Mouse (Mus musculus) induced T-regulatory cell, adult 2 months (primary cell): ENCODE data around the gene Sac3d1.
"Not testable (repeated sequence)": the region's sequence is repeated elsewhere in the genome, so short reads cannot be mapped to it uniquely, and the experiment has no call there.

Source experiments
- DNase-seq: peaks from one replicate; pipeline ENCODE4 v3.0.0-alpha.2; 2012; ENCODE audit warnings: low read depth

Gene Sac3d1

DNA sequence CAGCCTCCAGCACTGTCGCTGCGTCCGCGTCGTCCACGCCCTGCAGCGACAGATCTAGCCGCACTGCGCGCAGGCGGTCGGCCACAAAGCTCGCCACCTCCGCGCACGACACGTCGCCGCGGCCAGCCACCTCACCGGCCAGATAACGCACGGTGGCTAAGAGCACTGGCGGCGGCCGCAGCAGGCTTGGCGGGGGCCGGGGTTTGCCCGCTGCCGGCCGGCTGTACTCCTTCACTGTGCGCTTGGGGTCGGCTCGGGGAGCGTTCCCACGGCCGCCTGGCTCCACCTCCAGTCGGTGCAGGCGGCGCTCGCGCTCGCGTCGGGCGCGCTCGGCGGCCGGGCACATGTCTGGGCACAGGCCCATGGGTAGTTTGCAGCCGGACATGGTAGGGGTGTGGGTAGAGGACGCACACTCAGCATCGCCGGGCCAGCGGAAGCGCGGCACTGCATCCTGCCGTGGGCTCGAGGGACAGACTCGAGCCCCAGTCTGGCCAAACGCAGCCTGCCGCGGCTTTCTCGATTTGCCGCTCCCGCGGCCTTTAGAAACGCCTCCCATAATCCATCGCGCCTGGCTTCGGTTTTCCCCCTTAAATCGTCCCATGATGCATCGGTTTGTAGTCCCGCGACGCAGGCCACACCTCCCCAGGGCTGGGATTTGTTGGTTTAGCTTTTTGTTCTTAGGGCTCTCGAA, at the start of gene Sac3d1:
Gene Sac3d1, minus strand, starts transcription at position 665 of the 691 bp plus-strand sequence.
- DNase-seq: peak; percentile 96

DNA sequence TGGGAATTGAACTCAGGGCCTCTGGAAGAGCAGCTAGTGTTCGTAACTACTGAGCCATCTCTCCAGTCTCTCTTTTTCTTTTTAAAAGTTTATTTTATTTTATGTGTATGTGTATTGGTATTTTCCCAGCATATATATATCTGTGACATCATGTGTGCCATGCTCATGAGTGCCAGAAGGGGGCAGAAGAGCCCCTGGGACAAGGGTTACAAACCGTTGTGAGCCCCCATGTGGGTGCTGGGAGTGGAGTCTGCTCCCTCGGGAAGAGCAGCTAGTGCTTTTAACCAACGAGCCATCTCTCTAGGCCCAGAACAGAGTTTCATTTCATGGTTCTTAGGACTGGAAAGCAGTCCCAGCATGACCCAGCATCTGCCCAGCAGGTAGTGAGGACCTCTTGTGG, 48.3 kb upstream of the Sac3d1 start:
- DNase-seq: no peak

DNA sequence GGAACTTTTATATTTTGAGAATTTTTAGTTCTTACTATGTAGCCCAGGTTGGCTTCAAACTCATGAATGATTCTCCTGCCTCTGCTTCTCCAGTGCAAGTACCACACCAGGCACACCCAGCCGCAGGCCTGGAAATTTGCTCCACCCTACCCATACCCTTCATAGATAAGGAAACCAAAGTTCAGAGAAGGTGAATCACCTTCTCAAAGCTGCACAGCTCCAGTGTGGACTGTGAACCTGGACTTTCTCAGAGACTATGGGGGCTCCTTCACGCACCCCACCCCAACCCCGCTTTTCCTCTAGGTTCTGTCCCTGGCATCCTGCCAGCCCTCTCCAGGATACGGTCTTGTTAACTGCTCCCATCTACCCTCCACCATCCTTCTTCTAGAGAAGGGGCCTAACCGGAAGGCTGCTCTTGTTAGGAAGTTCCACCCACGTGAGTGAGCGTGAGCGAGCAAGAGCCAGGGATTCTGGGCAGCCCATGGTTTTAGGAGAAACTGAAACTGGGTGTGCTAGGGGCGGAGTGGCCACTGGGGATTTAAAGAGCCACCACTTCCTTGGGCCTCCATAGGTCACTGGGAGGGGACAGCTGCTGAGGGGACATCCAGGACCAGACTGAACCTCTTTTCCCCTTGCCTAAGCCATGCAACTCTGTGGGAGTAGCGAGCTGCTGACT, 45.6 kb upstream of the Sac3d1 start:
- no peak for DNase-seq

DNA sequence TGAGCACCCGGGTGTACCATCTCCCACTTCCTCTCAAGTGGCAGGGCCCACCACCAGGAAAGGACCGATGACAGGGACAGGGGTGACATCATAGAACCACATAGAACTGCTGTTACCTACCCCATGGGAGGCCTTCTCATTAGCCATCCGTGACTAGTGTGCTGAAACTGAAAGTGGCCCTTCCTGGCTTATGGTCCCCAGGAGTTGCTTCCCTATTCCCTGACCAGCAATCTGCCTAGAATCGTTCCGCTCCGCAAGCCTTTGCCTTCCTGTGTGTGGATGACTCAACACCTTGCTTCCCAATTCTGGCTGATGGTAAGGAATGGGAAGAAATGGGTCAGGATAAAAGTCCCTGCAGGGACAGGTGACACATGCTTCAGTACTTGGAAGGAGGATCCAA, 38.8 kb upstream of the Sac3d1 start:
- no peak for DNase-seq

DNA sequence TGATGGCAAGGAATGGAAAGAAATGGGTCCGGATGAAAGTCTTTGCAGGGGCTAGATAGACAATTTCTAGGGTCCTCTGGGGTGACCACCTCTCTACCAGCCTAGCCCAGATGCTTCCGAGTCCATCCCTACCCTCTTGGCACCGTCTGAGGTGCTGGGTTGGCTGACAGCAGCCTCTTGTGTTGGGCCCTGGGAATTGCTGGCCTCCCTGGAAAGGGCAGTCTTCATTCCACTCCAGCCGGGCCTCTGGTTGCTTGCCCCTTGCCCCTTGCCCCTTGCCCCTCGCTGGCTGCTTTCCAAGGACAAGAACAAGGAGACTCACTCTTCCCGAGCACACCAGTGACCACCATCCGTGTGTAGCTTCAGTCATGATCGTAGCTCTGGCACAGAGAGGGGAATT, 37.9 kb upstream of the Sac3d1 start:
- no peak for DNase-seq

DNA sequence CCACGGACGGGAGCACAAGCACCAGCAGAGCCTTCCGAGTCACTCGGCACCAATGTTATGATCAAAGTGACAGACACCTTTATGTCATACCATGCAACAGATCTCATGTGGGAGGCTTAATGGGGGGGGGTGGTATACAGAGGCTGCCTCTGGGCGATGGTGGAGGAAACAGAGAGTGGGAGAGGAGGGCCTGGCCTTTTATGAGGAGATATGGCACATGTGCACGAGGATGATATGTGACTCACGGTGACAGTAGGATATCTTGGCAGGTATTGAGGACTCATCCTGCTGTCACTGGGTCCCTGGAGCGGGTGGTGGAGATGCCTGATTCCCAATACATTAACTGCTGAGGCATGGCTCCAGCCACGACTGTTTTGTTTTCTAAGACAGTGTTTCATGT, 36.7 kb upstream of the Sac3d1 start:
- DNase-seq: no peak

DNA sequence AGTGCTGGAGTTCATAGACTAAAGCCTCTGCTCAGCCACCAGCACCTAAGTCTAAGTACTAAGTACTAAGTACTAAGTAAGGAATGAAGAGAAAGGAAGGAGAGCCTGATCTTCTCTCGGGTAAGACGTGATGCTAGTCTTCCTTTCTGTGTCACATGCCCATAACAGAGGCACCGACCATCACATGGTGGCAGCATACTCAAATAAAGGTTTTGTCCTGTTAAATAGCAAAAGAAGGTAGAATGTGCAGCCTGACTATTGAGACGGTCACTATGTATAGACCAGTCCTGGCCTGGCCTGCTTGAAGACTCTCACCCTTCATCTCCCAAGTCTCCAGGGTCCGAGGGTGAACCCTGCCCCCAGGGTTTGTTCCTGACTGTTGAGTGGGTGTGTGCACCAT, 26.4 kb upstream of the Sac3d1 start:
- DNase-seq: no peak

DNA sequence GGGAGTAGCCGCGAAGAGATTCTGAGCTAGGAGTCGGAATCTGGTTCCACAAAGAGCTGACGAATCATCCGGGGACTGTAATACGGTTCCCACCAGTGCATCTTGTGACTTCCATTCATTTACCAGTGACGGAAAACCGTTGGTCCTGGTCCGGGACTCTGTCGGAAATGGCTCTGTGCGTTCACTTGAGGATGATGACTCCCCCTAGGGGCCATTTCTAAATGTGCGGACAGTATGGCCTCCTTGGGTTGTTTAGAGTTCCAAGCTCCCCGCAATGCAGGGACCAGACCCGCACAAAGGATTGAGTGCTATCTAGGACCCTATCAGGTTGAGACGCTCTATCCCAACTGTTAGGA, 22.9 kb upstream of the Sac3d1 start, which contains the start of gene Arl2:
Gene Arl2, minus strand, starts transcription at position 155 of the 356 bp plus-strand sequence.
- peak; percentile 95 for DNase-seq

DNA sequence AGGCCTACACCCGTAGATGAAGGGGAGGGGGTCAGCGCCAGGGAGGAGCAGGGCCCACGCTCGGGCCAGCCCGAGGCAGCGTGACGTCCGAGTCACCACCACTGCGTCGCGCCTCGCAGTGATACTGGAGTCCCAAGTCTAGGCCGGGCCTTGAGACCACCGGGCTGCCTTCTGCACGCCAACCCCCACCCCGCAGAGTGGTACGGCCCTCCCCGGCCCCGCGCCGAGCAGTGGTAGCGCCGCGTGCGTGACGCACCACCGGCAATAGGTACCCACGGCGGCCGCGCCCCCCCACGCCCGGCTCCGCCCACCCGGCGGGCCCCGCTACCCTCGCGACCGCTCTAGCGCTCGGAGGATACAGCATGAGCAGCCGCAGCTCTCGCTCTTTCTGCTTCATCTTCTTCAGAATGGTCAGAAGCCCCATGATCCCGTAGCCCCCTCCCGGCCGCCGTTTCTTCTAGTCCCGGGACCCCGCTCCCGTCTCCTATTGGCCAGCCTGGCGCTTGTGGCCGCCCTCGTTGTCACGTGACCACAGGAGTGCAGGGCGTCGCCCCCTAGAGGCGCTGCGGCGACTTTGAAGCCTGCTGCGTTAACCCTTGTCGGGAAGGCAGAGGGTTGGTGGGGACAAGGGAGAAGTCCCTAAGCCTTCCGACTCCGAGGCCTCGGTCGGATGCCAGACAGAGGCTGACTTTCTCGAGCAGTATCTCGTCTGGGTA, 22.4 kb upstream of the Sac3d1 start, which contains the start of gene Batf2:
Gene Batf2, plus strand, starts transcription at position 306 of the 716 bp plus-strand sequence.
- peak; percentile 97 for DNase-seq

DNA sequence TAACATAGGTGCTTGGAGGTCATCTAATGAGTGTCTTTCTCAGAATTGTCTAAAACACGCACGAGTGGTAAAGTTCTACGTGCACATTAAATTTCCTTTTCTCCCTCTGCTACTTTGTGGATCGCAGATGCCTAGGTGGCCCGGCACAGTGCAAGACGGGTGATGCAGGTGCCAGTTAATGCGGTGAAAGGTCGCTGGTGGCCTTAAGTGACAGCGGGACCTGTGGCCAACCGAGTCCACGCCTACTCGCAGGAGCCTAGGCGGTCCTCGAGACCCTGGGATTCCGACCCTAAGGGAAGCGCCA, 21.9 kb upstream of the Sac3d1 start:
- no peak for DNase-seq

DNA sequence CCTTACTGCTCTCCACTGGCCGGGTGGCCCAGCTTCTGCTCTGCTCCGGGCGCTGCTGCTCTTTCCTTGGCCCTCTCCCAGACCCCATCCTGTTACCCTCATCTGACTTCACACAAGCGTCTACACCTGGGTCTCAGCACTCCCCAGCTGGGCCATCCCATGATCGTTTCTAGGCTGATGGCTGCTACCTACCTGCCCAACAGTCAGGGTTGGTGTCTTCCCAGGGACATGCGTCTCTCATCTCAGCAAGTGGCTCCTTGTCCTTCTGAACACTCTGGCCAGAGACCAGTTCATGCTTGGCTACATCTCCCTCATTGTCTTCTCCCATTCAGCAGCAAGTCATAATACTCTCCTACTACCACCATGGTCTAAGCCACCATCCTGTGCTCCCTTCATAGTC, 21.3 kb upstream of the Sac3d1 start:
- peak; percentile 23 for DNase-seq

DNA sequence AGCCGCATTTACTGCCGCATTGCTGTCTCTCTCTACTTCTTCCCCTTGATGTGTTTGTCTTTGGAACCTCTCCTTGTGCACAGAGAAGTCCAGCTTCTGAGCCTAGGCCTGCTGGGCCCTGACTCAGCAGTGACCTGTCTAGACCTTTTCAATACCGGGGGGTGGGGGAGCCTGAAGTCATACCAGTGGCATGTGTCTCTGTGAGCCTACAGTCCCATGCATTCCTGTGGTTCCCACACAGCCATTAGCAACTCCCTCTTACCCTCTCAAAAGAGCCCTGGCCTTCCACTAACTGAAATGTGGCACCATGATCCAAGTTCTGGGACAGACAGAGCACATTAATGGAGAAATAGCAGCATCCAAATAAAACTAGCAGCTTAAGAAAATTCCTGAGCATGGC, 17.9 kb upstream of the Sac3d1 start:
- no peak for DNase-seq

DNA sequence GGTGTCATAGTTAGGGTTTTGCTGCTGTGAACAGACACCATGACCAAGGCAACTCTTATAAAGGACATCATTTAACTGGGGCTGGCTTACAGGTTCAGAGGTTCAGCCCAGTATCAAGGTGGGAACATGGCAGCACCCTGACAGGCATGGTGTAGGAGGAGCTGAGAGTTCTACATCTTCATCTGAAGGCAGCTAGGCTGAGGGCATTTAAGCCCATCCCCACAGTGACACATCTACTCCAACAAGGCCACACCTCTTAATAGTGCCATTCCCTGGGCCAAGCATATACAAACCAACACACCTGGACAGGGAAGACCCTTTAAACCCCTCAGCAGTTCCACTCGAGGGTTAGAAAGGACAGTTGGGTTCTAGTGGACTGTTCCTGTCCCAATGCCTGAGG, 14.7 kb upstream of the Sac3d1 start:
- DNase-seq: not testable (repeated sequence)

DNA sequence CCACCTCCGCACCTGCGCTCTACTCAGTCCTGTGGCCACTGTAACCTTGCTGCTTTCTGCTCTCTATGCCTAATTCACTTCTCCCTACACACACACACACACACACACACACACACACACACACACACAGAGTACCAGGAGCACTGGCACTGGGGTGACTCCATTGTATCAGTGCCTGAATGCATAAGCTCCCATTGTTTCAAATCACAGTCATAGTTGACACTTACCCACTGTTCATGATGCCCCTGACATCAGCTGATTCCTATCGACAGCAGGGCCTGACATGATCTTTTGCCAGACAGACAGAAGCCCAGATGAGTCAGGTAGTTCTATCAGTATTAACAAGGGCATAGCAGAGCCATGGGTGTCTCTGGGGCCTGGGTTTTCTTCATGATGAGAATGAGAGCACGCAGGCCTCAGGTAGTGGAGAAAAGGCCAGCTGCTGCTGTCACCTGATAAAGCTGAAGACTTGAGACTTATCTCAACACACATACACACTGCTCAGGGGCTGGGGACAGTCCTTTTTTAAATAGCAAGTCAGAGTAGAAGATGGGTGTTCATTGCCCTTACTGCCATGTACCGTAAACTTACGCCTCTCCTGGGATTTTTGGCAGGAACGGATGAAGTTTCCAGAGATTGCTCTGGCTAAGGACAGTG, 13.8 kb upstream of the Sac3d1 start:
- no peak for DNase-seq

DNA sequence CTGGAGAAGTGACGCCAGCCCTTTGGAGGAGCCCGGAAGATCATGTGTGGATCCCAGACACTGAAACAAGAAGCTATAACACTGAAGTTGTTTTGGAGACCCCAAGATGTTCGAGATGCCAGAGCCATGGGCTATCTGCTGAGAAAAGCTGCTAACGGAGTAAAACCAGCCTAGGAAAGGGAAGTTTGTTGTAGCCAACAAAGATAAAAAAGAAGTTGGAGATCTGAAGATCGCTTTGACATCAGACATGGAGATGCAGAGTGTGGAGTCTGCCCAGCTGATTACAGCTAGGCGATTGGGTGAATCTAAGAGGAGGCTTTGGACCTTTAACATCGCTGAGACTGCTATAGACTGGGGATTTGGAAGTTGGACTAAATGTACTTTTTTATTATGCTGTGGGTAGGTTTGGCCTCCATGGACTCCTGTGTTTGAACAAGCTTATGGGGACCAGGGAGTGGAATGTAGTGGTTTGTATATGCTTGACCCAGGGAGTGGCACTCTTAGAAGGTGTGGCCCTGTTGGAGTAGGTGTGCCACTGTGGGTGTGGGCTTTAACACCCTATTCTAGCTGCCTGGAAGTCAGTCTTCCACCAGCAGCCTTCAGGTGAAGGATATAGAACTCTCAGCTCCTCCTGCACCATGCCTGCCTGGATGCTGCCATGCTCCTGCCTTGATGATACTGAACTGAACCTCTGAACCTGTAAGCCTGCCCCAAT, 12.1 kb upstream of the Sac3d1 start:
- DNase-seq: not testable (repeated sequence)

DNA sequence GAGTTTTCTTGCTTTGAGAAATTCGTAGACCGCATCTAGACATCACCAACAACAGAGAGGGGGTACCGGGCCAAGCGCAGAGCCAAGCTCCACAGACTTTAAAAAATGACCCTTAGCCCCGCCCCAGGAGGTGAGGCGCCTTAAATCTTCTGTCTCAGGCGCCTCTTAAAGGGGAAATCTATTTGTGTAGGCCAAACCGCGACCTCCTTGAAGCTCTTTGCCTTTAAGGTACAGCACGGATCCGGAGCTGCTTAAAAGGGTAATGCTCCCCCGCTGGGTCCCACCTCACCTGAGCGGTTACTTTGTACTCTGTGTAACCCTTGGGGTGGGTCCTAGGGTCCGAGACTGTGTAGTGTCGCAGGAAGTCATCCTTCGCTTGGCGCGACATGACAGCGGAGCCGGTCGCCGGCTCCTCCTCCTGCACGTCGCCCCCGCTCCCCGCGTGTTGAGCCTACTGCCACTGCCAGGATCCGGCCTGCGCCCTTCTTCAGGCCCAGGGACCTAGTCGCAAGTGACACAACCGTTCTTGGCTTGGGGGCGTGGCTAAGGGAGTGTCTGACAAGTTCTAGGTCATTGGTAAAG, 9.4 kb upstream of the Sac3d1 start, which contains the start of gene Snx15:
Gene Snx15, minus strand, starts transcription at position 545 of the 582 bp plus-strand sequence.
- DNase-seq: peak; percentile 99

DNA sequence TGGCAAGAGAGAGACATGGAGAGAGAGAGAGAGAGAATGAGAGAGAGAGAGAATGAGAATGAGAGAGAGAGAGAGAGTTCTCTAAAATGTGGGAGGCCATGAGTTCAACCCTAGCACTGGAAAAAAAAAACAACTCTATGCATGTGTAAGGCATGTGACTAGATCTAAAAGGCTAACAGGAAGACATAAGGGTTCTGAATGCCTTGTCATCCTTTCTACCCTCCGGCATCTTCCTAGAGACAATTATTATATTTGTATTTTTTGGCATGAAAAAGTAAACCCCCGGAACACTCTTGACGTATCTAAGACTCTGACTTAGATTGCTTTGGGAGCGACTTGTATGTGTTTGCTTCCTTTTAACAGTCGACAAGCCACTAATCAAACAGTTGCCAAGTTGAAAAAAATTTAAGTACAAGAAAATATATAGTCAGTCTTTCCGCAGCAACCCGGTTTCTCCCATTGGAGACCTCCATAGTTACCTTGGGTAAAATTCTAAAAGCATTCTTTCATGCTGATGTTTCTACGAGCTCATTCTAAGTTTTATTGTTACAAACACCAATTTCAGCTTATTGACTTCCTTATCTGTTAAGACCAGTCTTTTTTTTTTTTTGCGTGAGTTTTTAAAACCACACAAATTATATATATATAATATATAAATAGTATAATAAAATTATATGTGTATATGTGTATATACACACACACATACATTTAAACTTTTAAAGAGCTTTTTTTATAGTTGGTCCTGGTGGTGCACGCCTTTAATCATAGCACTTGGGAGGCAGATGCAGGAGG, 8.5 kb upstream of the Sac3d1 start:
- DNase-seq: peak; percentile 34

DNA sequence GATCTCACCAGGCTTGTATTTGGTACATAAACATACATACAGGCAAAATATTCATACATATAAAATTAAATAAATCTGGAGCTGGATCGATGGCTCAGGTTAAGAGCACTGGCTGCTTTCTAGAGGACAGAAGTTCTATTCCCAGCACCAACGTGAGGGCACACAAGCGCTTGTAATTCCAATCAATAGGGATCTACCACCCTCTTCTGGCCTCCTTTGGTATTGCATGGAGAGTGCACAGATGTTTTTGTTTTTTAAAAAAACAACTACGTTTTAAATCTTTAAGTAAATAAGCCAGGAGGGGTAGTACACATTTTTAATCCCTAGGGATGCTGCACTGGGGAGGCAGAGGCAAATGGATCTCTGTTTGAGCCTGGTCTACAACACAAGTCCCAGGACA, 7.8 kb upstream of the Sac3d1 start:
- peak; percentile 91 for DNase-seq

DNA sequence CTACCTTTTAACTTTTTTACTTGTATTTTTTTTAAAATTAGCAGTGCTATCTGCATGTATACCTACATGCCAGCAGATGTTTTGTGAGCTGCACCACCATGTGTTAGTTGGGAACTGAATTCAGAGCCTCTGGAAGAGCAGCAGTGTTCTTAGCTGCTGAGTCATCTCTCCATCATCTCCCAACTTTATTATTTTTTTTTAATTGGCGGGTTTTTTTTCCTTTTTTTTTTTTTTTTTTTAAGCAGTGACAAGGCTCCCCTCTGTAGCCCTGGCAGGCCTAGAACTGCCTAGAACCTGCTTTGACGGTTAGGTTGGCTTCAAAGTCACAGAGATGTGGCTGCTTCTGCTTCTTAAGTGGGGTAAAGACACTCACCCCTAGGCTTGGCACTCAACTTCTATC, 6.4 kb upstream of the Sac3d1 start:
- DNase-seq: no peak

DNA sequence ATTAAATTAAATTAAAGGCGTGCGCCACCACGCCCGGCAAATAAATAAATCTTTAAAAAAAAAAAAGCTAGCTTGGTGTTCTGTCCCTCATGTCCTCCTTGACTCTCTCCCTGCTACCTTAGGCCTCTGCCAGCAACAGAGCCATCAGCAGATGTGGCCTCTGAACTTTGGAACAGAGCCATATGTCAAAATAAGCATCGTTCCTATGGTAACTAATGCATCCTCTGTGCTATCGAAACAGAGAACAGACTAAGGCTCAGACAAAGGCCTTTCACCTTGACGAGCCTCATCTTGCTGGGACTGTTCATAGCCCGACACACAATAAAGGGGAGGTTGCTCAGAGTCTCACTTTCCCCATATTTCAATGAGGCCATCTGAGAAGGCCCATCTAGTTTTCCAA, 4.9 kb upstream of the Sac3d1 start:
- no peak for DNase-seq

DNA sequence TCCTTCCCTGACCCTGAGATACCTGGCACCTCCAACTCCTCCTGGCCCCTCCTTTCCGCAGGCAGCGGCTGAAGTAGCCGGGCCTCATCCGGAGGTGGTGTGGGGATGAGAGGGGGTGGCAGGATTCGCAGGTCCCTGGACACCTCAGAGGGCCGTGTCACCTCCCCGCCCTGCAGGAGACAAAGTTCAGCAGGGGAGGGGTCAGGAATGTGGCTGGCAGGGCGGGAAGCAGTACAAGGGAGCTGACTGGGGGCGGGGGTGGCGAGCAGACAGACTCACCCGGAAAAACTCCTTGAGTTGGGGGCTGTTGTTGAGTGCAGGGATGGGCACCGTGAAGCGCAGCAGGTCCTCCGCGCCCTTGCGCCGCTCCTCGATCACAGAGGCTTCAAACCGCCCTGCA, 3.3 kb upstream of the Sac3d1 start:
- no peak for DNase-seq
